9 mouse cellular contexts compared by ENCODE assay signal in the genomic region with DNA sequence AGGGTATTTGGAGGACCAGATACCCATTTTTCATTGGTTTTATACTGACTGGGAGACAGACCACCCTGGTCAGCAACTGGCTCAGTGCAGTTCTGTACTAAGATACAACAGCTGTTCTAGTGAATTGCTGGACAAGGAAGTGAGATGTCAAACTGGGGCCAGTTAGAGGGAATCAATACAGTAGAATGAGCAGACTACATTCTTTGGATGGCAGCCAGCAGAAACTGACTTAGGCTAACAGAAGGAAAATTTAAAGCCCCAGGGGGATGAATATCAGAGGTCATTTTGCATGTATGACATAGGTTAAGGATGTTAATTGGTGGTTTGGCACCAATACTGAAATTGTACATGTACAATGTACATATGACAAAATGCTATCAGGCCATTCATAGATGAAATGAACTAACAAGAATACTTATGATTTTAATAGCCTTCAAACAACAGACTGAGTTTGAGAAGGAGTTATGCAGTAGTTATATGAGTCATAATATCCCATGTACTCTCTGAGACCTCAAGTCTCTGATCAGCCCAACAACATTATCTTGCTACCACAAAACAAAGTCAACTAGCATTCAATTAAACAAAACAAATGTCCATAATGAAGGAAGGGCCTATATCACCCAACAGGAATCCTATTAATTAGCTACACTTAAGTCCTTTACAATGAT.
DNase-seq lines count a peak whose midpoint lies in the region; ATAC-seq and TF ChIP-seq lines count a peak whose summit lies in the region.
"Had no signal": no experiment of that assay in that cellular context is flagged by ENCODE, and none has a peak within 500 bp of the region (broad histone marks: within the 10 kb centered on the region; RNA-seq: fewer than 3 reads in every experiment).

No protein-coding gene starts in this region.

- no peak overlapping the region for H3K4me2 ChIP-seq in hindbrain, embryonic 16.5 days (ENCODE audit: low read length)
- no peak overlapping the region for H3K4me2 ChIP-seq in liver, postnatal 0 days (ENCODE audit: low read depth, low read length)
- H3K4me2 ChIP-seq in midbrain, embryonic 13.5 days (replicated peaks), result no peak overlapping the region

- ATAC-seq in hindbrain, embryonic 16.5 days, result peak; percentile 64; the same call in 1 of the 2 replicates
- ATAC-seq in liver, postnatal 0 days, result no peak
- no peak for ATAC-seq in midbrain, embryonic 13.5 days

- no peak for TF ChIP-seq EP300 in liver, postnatal 0 days (IDR thresholded peaks at IDR 0.05; ENCODE audit: low read depth)

- no peak overlapping the region for H3K9ac ChIP-seq in hindbrain, embryonic 16.5 days (ENCODE audit: low read depth, low read length)
- no peak overlapping the region for H3K9ac ChIP-seq in liver, postnatal 0 days (replicated peaks)
- no peak overlapping the region for H3K9ac ChIP-seq in midbrain, embryonic 13.5 days (replicated peaks)

- TF ChIP-seq POLR2A in embryonic fibroblast, embryonic 13.5 days (IDR thresholded peaks at IDR 0.05; ENCODE audit: low read depth, low read length), result no peak

- H3K4me1 ChIP-seq in hindbrain, embryonic 16.5 days (ENCODE audit: control insufficient read depth, insufficient read depth, low read depth, low read length), result no peaks in the 10 kb centered on the region
- H3K4me1 ChIP-seq in hindbrain, embryonic 10.5 days (replicated peaks), result no peaks in the 10 kb centered on the region
- peaks cover 4% of the 10 kb centered on the region for H3K4me1 ChIP-seq in embryonic fibroblast, embryonic 13.5 days (ENCODE audit: control insufficient read depth, insufficient read depth, low read length)
- no peaks in the 10 kb centered on the region for H3K4me1 ChIP-seq in liver, postnatal 0 days (ENCODE audit: insufficient read depth)
- no peaks in the 10 kb centered on the region for H3K4me1 ChIP-seq in midbrain, embryonic 13.5 days (replicated peaks)

- no peaks in the 10 kb centered on the region for H3K27me3 ChIP-seq in hindbrain, embryonic 16.5 days (replicated peaks; ENCODE audit: control insufficient read depth, insufficient read depth, low read length)
- no peaks in the 10 kb centered on the region for H3K27me3 ChIP-seq in hindbrain, embryonic 10.5 days (ENCODE audit: insufficient read depth, poor library complexity, severe bottlenecking)
- no peaks in the 10 kb centered on the region for H3K27me3 ChIP-seq in liver, postnatal 0 days (ENCODE audit: insufficient read depth, low read length)
- no peaks in the 10 kb centered on the region for H3K27me3 ChIP-seq in midbrain, embryonic 13.5 days

- DNase-seq in hindbrain, embryonic 10.5 days (ENCODE audit: low spot score), result no peak
- DNase-seq in MN1 (ENCODE audit: low spot score), result peak; percentile 84
- peak; percentile 13 for DNase-seq in liver, postnatal 0 days
- DNase-seq in testis, postnatal 14 days (ENCODE audit: low spot score), result no peak
- no peak for DNase-seq in cerebellum, adult 11 months
- DNase-seq: thymus, adult 18-20 months had no signal

- no peak overlapping the region for H3K27ac ChIP-seq in hindbrain, embryonic 16.5 days (ENCODE audit: low read depth, low read length)
- no peak overlapping the region for H3K27ac ChIP-seq in hindbrain, embryonic 10.5 days
- H3K27ac ChIP-seq in embryonic fibroblast, embryonic 13.5 days (ENCODE audit: insufficient read depth, low read length), result peak overlapping the region; percentile 40; the same call in 1 of the 2 replicates
- H3K27ac ChIP-seq in liver, postnatal 0 days (ENCODE audit: low read depth), result no peak overlapping the region
- H3K27ac ChIP-seq in midbrain, embryonic 13.5 days, result no peak overlapping the region

- no peaks in the 10 kb centered on the region for H3K36me3 ChIP-seq in hindbrain, embryonic 16.5 days (ENCODE audit: control insufficient read depth, insufficient read depth, low read length)
- H3K36me3 ChIP-seq in hindbrain, embryonic 10.5 days, result no peaks in the 10 kb centered on the region
- no peaks in the 10 kb centered on the region for H3K36me3 ChIP-seq in liver, postnatal 0 days (replicated peaks; ENCODE audit: insufficient read depth, low read length)
- H3K36me3 ChIP-seq in midbrain, embryonic 13.5 days, result no peaks in the 10 kb centered on the region

- no peaks in the 10 kb centered on the region for H3K9me3 ChIP-seq in hindbrain, embryonic 16.5 days (ENCODE audit: control insufficient read depth, low read length)
- no peaks in the 10 kb centered on the region for H3K9me3 ChIP-seq in hindbrain, embryonic 10.5 days
- no peaks in the 10 kb centered on the region for H3K9me3 ChIP-seq in liver, postnatal 0 days (ENCODE audit: low read length)
- no peaks in the 10 kb centered on the region for H3K9me3 ChIP-seq in midbrain, embryonic 13.5 days

- no peak for TF ChIP-seq CTCF in embryonic fibroblast, embryonic 13.5 days (IDR thresholded peaks at IDR 0.05; ENCODE audit: borderline replicate concordance, insufficient read depth, low read length)
- TF ChIP-seq CTCF in liver, postnatal 0 days (IDR thresholded peaks at IDR 0.05; ENCODE audit: low read depth), result no peak

- no peak overlapping the region for H3K4me3 ChIP-seq in hindbrain, embryonic 16.5 days (ENCODE audit: low read length)
- H3K4me3 ChIP-seq in hindbrain, embryonic 10.5 days, result no peak overlapping the region
- H3K4me3 ChIP-seq in embryonic fibroblast, embryonic 13.5 days (ENCODE audit: insufficient read depth, low read length), result no peak overlapping the region
- no peak overlapping the region for H3K4me3 ChIP-seq in liver, postnatal 0 days (ENCODE audit: low read depth, low read length)
- H3K4me3 ChIP-seq in midbrain, embryonic 13.5 days (replicated peaks), result no peak overlapping the region

Comparison
In these comparisons a context has a peak if more than half of its experiments do, and no peak if none do; other contexts are left out.
1. DNase-seq: peak in MN1 (single experiment) and liver, postnatal 0 days (single experiment); none in hindbrain, embryonic 10.5 days (single experiment), testis, postnatal 14 days (single experiment) and cerebellum, adult 11 months (single experiment).